Mouse (Mus musculus): ENCODE measurements around the gene Olfr410. TPM values are rescaled to one million over a fixed set of nuclear protein-coding genes. Genes with fewer than 3 reads are reported as not detected.

The Olfr410 gene
- polyA plus RNA-seq (2012) = 0.01 TPM in 1 of 2 replicates, not detected in the other

- no peak within 1 kb of the TSS for H3K4me3 ChIP-seq (replicated peaks)
- no peak for TF ChIP-seq GATA1 (IDR thresholded peaks at IDR 0.05; ENCODE audit: low read length)
- TF ChIP-seq TAL1 (IDR thresholded peaks at IDR 0.05; ENCODE audit: low read length) = no peak
- H3K36me3 ChIP-seq (ENCODE audit: control insufficient read depth) = no peaks in the 10 kb centered on the region
- no peaks in the 10 kb centered on the region for H3K4me1 ChIP-seq (ENCODE audit: control insufficient read depth)
- H3K27me3 ChIP-seq (ENCODE audit: control insufficient read depth) = no peaks in the 10 kb centered on the region
- H3K9me3 ChIP-seq (ENCODE audit: control insufficient read depth, low read length) = no peaks in the 10 kb centered on the region
Measured at GRCm38 (mm10) chr11:74337931-74338330, at the start of gene Olfr410. Olfr410 (minus strand) TSS chr11:74338031.

GRCm38 (mm10) chr11:74387203-74387602 is 49.4 kb upstream of the Olfr410 start:
- H3K27me3 ChIP-seq (ENCODE audit: control insufficient read depth) = no peaks in the 10 kb centered on the region
- H3K4me3 ChIP-seq (replicated peaks) = no peak overlapping the region
- TF ChIP-seq GATA1 (IDR thresholded peaks at IDR 0.05; ENCODE audit: low read length) = no peak
- TF ChIP-seq TAL1 (IDR thresholded peaks at IDR 0.05; ENCODE audit: low read length) = no peak
- no peaks in the 10 kb centered on the region for H3K9me3 ChIP-seq (ENCODE audit: control insufficient read depth, low read length)
- no peaks in the 10 kb centered on the region for H3K36me3 ChIP-seq (ENCODE audit: control insufficient read depth)
- H3K4me1 ChIP-seq (ENCODE audit: control insufficient read depth) = no peaks in the 10 kb centered on the region

GRCm38 (mm10) chr11:74385674-74386073 is 47.8 kb upstream of the Olfr410 start:
- no peak for TF ChIP-seq TAL1 (IDR thresholded peaks at IDR 0.05; ENCODE audit: low read length)
- TF ChIP-seq GATA1 (IDR thresholded peaks at IDR 0.05; ENCODE audit: low read length) = no peak
- no peaks in the 10 kb centered on the region for H3K36me3 ChIP-seq (ENCODE audit: control insufficient read depth)
- no peaks in the 10 kb centered on the region for H3K4me1 ChIP-seq (ENCODE audit: control insufficient read depth)
- H3K9me3 ChIP-seq (ENCODE audit: control insufficient read depth, low read length) = no peaks in the 10 kb centered on the region
- no peak overlapping the region for H3K4me3 ChIP-seq (replicated peaks)
- no peaks in the 10 kb centered on the region for H3K27me3 ChIP-seq (ENCODE audit: control insufficient read depth)

GRCm38 (mm10) chr11:74379166-74379873 is 41.5 kb upstream of the Olfr410 start:
- TF ChIP-seq TAL1 (IDR thresholded peaks at IDR 0.05; ENCODE audit: low read length) = no peak
- TF ChIP-seq GATA1 (IDR thresholded peaks at IDR 0.05; ENCODE audit: low read length) = no peak
- H3K4me1 ChIP-seq (ENCODE audit: control insufficient read depth) = no peaks in the 10 kb centered on the region
- H3K27me3 ChIP-seq (ENCODE audit: control insufficient read depth) = no peaks in the 10 kb centered on the region
- H3K9me3 ChIP-seq (ENCODE audit: control insufficient read depth, low read length) = no peaks in the 10 kb centered on the region
- H3K4me3 ChIP-seq (replicated peaks) = no peak overlapping the region
- H3K36me3 ChIP-seq (ENCODE audit: control insufficient read depth) = no peaks in the 10 kb centered on the region

GRCm38 (mm10) chr11:74376847-74377246 is 39.0 kb upstream of the Olfr410 start:
- Histone ChIP-seq H3K9me3 (ENCODE audit: control insufficient read depth, low read length) (no peaks in the 10 kb centered on the region), H3K27me3 (ENCODE audit: control insufficient read depth) (no peaks in the 10 kb centered on the region), H3K36me3 (ENCODE audit: control insufficient read depth) (no peaks in the 10 kb centered on the region), H3K4me3 (replicated peaks) (no peak overlapping the region), H3K4me1 (ENCODE audit: control insufficient read depth) (no peaks in the 10 kb centered on the region)
- TF ChIP-seq GATA1 (IDR thresholded peaks at IDR 0.05; ENCODE audit: low read length) (no peak), TAL1 (IDR thresholded peaks at IDR 0.05; ENCODE audit: low read length) (no peak)

GRCm38 (mm10) chr11:74371393-74372100 is 33.7 kb upstream of the Olfr410 start:
- no peaks in the 10 kb centered on the region for H3K4me1 ChIP-seq (ENCODE audit: control insufficient read depth)
- no peaks in the 10 kb centered on the region for H3K36me3 ChIP-seq (ENCODE audit: control insufficient read depth)
- H3K27me3 ChIP-seq (ENCODE audit: control insufficient read depth) = peaks cover 4% of the 10 kb centered on the region; the same call in 1 of the 2 replicates
- no peaks in the 10 kb centered on the region for H3K9me3 ChIP-seq (ENCODE audit: control insufficient read depth, low read length)
- no peak overlapping the region for H3K4me3 ChIP-seq (replicated peaks)
- TF ChIP-seq TAL1 (IDR thresholded peaks at IDR 0.05; ENCODE audit: low read length) (no peak), GATA1 (IDR thresholded peaks at IDR 0.05; ENCODE audit: low read length) (no peak)

GRCm38 (mm10) chr11:74361769-74362168 is 23.9 kb upstream of the Olfr410 start, which contains the start of gene Olfr412:
Olfr412 (plus strand) TSS chr11:74362069.
- no peaks in the 10 kb centered on the region for H3K4me1 ChIP-seq (ENCODE audit: control insufficient read depth)
- 0 out of 2 replicates have a peak, but pooled peaks cover 3% of the 10 kb centered on the region for H3K9me3 ChIP-seq (ENCODE audit: control insufficient read depth, low read length)
- no peaks in the 10 kb centered on the region for H3K36me3 ChIP-seq (ENCODE audit: control insufficient read depth)
- H3K4me3 ChIP-seq (replicated peaks) = no peak within 1 kb of the TSS
- TF ChIP-seq GATA1 (IDR thresholded peaks at IDR 0.05; ENCODE audit: low read length) (no peak), TAL1 (IDR thresholded peaks at IDR 0.05; ENCODE audit: low read length) (no peak)
- H3K27me3 ChIP-seq (ENCODE audit: control insufficient read depth) = no peaks in the 10 kb centered on the region

- H3K36me3 ChIP-seq (ENCODE audit: control insufficient read depth) = no peaks in the 10 kb centered on the region
- H3K4me1 ChIP-seq (ENCODE audit: control insufficient read depth) = no peaks in the 10 kb centered on the region
- no peaks in the 10 kb centered on the region for H3K27me3 ChIP-seq (ENCODE audit: control insufficient read depth)
- H3K4me3 ChIP-seq (replicated peaks) = no peak within 1 kb of the TSS
- no peaks in the 10 kb centered on the region for H3K9me3 ChIP-seq (ENCODE audit: control insufficient read depth, low read length)
- TF ChIP-seq GATA1 (IDR thresholded peaks at IDR 0.05; ENCODE audit: low read length) = no peak
- TF ChIP-seq TAL1 (IDR thresholded peaks at IDR 0.05; ENCODE audit: low read length) = no peak
Measured at GRCm38 (mm10) chr11:74352550-74352949, 14.7 kb upstream of the Olfr410 start, which contains the start of gene Olfr411. Olfr411 (minus strand) TSS chr11:74352650.

- H3K36me3 ChIP-seq (ENCODE audit: control insufficient read depth) = no peaks in the 10 kb centered on the region
- TF ChIP-seq TAL1 (IDR thresholded peaks at IDR 0.05; ENCODE audit: low read length) (no peak), GATA1 (IDR thresholded peaks at IDR 0.05; ENCODE audit: low read length) (no peak)
Measured at GRCm38 (mm10) chr11:74328781-74329180, 9.1 kb downstream of the Olfr410 start.

More at GRCm38 (mm10) chr11:74328781-74329180, 9.1 kb downstream of the Olfr410 start:
- Histone ChIP-seq H3K9me3 (ENCODE audit: control insufficient read depth, low read length) (no peaks in the 10 kb centered on the region), H3K4me1 (ENCODE audit: control insufficient read depth) (no peaks in the 10 kb centered on the region), H3K27me3 (ENCODE audit: control insufficient read depth) (no peaks in the 10 kb centered on the region), H3K4me3 (replicated peaks) (no peak overlapping the region)
